Mouse (Mus musculus): ENCODE data around the gene Rars2. TPM values are rescaled to one million over a fixed set of nuclear protein-coding genes. Genes with fewer than 3 reads are reported as not detected.

Gene Rars2
- 36.1 and 43.0 TPM in 2 replicates for polyA plus RNA-seq (2015; fragmentation: Nextera tagmentation; extraction: Ambion mirVana)

DNA sequence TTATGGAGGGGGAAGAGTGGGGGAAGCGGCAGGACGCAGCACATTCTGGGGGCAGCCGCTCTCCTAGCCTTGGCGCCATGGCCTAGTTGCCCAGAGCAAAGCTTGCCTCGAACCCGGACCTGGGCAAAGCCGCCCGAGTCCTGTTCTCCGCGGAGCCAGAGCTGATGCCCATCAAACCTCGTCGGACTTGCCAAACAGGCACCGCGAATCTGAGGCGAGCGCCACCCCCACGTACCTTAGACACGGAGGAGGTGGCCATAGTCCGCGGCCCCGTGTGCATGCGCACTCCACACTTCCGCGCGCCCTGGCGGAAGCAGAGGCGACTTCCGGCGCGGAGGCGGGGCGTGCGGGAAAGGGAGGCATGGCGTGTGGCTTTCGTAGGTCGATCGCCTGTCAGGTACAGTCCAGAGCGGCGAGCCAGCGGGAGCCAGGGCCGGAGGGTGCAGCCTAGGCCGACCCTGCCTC is at the start of gene Rars2, which contains the start of gene Orc3:
TSS of gene Rars2 (plus strand) at position 328 of the 465 bp plus-strand sequence.
TSS of gene Orc3 (minus strand) at position 315 of the 465 bp plus-strand sequence.

DNA sequence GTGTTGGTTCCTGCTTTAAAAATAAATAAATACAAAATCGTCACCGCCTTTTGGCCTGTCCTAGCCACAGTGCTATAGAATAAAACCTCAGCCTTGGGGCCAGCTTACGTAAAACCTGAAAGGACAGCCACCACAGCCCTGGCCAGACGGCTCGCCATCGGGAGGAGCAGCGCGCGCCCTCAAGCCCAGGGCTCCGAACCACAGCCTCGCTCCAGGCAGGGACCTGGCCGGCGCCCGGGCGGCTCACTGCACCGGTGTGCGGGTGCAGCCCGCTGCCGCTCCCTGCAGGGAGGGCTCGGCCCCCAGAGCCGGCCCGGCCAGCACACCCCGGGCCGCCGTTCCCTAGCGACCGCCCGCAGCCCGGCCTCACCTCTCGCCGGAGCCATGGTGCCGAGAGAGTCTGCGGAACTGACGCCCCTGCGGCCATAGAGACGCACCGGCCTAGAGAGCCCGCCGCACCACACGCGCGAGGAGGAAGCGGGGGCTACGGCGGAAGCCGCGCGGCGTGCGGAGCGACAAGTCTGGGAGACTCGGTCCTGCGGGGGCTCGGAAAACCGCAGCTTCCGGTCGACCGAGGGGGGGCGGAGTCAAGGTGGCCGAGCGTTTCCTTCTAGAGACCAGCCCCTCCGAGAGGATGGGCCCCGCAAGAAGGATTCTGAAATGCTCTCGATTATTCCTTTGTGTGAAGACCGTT is 72.3 kb downstream of the Rars2 start, which contains the start of gene Slc35a1:
TSS of gene Slc35a1 (minus strand) at position 565 of the 694 bp plus-strand sequence.

Other genes with a start within 250 kb of the Rars2 start
- 27.0 and 29.3 TPM in 2 replicates for gene Akirin2, start 64.0 kb upstream of the Rars2 start, polyA plus RNA-seq (2015; fragmentation: Nextera tagmentation; extraction: Ambion mirVana)
- 36.2 and 40.8 TPM in 2 replicates for gene Orc3, start within 50 bp of the Rars2 start, polyA plus RNA-seq (2015; fragmentation: Nextera tagmentation; extraction: Ambion mirVana)
- gene Slc35a1, start 72.5 kb downstream of the Rars2 start, polyA plus RNA-seq (2015; fragmentation: Nextera tagmentation; extraction: Ambion mirVana) = 38.4 and 39.8 TPM in 2 replicates
- 1.0 and 1.3 TPM in 2 replicates for gene Cfap206, start 115.2 kb downstream of the Rars2 start, polyA plus RNA-seq (2015; fragmentation: Nextera tagmentation; extraction: Ambion mirVana)
- not detected in 2 replicates for gene Gm136, start 141.3 kb downstream of the Rars2 start, polyA plus RNA-seq (2015; fragmentation: Nextera tagmentation; extraction: Ambion mirVana)
- 44.7 and 47.3 TPM in 2 replicates for gene Smim8, start 163.5 kb downstream of the Rars2 start, polyA plus RNA-seq (2015; fragmentation: Nextera tagmentation; extraction: Ambion mirVana)

Data from urinary bladder, postnatal 0 days (tissue).